Mouse (Mus musculus) adrenal gland, postnatal 25 days (tissue): ENCODE measurements at regions not wholly inside any gene's neighbourhood (a gene's known extent, or its start where the extent isn't known, plus 50 kb on each side); places are given as distances from the start of the nearest gene placed in this dataset.
A peak's percentile ranks its signal among the peaks of the same experiment; 100 is the strongest.

ENCODE experiments used
- DNase-seq: peaks from one replicate; pipeline ENCODE4 v3.0.0; 2021; ENCODE audit warnings: mixed read lengths

DNA sequence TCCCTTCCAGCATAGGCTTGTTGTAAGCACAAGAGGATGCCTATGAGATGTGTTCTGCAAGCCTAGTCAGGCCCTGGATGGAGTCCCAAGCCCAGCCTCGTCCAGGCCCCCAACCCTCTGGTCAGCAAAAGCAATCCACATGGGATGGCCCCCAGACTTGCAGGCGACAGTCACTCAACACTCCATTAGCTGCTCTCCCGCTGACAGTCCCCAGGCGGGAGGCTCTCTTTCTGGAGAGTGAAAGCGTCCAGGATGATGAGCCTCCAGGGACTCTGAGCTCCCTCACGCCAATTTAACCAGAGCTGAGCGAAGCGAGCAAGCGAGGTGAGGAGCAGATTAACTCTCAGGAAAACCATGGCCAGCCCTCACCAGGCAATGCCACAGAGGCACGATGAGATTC is 132.7 kb upstream of the 1600014C23Rik start:
- no peak for DNase-seq

DNA sequence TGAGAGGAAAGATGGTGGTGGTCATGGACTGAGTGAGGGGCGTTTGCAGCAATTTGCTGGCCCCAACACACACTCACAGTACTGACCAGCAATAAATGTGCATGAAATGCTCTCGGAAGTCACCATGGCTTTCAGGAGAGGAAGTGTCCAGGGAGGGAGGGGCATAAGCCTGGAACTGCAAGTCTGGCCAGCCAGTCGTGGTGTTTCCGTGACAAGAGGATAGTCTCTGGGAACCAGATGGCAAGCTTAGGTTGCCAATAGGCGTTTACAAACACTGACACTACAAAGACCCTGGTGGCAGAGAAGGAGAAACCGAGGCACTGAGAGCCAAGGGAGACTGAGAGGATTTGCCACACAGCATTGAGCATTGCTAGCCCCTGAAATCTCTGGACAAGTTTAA is 132.3 kb upstream of the 1600014C23Rik start:
- no peak for DNase-seq

DNA sequence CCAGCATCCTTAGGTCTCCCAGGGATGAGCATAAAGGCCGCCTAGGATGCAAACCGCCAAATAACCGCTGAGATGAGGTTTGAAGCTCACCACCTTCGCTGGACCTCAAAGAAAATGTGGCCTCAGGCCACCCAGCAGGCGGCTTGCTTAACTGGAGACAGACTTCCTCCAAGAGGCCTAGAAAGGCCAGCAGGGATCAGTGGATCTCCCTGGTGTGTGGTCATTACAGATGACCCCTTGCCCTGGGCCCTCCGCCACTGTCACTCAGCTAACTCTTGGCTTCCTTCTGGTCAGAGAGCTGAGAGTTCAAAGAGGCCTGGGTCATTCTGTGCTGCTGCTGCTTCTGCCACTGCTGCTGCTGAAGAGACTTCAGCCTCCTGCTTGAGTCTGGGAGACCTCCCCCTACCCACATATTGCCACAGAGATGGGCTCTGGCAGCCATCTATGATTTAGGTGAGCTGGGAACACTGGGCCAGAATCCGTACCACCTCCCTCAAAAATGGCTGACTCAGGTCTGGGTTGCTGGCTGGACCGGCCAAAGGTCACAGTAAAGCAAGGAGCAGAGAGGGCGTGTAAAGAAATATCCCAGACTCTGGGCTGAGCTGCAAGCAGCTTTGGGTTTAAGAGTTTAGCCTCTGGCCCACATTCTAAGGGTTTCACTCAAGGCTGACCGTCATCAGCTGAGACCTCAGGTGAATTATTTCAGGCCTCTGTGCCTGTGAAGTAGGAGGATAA is 130.0 kb upstream of the 1600014C23Rik start:
- DNase-seq = no peak

DNA sequence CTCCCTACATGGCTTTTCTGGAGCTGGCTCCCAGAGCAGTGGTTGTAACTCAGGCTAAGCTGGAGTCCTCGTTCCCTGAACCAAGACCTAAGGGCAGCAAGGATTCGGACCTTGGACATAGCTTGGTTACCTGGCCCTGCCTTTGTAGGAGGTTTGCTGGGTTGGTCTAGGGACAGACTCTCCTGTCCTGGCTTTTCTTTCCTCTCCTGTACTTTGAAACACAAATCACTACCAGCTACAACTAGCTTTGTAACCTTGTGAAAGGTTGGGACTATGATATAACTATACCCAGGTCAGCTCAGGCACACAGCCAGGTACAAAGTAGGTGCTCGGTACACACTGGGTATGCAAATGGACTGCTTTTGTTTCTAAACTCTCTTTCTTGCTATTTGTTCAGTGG is 129.4 kb upstream of the 1600014C23Rik start:
- no peak for DNase-seq

DNA sequence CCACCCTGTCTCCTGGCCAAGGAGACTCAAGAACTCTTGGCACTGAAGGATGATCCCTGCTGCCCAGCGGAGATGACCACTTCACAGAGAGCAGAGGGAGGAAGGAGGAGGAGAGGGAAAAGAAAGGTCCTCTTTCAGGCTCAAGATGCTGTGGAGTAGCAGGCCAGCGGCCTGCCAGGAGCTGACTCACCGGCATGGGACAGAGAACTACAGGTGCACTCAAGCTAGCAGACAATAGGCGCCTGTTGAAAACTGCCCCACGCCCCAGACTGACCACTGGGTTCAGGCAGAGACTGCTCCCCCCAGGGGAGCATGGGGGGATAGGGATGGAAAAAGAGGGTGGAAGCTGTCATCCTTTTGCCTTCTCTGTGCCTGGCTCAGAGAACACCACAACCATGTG is 125.8 kb upstream of the 1600014C23Rik start:
- DNase-seq = no peak

DNA sequence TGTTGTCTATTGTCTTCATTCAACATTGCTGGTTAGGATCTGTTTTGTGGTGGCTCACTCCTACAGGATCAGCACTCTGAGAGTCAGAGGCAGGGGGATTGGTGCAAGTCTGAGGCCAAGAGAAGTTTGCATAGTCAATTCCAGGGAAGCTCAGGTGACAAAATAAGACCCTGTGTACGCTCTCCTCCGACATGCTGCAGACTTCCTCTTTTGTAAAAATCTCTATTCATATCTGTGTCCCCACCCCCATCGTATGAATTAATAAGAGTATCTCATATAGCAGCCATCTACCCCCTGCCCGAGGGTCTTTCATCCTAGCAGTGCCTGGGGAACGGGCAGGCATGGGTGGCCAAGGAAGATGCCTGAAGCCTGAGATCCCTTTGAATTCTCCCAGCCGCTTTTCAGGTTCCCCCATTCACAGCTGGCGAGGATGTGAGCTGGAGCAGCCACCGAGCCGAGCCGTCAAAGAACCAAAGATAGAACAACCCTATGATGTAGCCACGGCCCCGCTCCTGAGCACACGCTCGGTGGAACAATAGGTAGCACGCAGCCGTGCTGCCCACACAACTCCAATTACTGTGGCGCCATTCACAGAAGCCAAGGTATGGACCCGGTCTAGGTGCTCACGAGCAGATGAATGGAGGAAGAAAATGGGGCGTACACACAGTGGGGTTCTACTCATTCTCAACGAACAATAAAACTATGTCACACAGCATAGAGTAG is 120.4 kb upstream of the 1600014C23Rik start:
- DNase-seq = no peak

DNA sequence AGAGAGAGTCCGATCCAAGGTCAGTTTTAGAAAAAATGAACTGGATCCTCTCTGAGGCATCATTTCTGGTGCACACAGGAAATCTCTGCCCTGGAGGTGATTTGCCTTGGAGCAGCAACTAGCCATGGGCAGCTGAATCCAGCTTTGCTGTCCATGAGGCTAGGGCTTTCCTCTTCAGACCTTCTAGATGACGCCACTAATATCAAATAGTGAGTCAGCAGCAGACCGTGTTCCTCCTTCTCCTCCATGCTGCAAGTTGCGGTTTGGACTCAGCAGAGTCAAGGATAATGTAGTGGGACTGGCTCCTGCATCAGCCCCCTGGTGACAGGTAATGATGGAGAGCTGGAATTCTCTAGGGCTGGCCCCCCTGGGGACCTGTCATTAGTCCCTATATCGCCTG is 118.8 kb upstream of the 1600014C23Rik start:
- no peak for DNase-seq

DNA sequence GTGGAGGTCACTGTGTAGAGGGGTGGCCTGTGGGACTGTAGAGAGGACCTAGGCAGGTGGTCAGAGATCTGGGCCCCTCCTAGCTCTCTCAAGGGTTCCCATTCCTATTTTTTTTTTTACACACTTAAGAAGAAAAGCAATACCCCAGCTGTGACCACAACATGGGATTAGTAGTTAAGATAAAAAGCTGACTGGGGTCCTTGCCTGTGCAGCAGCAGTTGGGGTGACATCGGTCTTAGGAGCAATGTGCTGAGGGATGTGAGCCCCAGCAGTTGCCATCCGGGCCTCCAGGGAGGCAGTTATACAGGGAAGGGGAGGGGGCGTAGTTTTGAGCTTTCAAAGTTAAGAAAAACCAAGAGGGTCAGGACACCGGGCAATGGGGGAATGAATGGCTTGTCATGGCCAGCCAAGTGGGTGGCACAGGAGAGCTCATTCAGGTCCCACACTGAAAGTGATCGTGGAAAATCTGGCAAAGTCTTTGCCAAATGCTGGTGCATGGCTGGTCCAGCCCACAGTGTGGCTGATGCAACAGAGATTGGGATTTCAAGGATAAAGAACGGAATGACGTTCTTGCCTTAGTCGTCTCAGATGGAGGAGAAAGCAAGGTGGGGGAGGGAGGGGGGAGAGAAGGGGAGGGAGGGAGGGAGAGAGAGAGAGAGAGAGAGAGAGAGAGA is 118.2 kb upstream of the 1600014C23Rik start:
- DNase-seq = no peak

DNA sequence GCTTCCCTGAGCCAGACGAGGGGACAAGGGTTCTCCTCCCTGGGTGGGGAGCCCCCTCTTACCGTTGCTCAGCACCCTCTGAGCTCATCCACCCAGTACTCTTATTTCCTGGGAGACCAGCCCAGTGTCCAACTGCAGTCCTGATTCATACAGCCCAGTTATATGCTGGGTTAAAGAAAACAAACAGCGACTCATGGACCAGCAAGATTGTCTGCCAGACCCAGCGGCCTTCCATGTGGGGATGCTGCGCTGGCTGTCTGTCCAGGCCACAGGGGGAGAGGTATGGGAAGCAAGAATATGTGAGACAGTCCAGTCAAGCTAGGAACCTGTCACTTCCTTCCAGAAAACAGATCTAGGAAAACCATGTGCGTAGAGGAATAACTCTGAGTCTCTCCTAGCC is 117.3 kb upstream of the 1600014C23Rik start:
- no peak for DNase-seq

DNA sequence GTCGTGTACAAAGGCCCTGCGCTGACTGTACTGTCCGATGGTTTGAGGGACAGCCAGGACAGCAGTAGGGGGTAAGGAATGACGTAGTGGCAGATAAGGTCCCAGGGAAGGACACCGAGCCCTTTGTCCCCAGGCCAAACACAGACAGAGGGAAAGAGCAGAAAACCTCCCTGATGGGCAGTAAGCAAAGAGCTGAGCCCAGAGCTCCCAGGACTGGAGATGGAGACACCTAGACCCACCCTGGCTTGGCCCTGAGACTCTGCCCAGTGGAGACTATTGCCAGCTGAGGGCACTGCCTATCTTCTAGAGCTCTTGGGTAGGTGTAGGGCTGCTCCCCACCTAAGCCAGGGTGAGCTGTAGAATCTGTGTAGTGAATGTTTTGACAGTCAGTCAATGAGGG is 116.5 kb upstream of the 1600014C23Rik start:
- no peak for DNase-seq

DNA sequence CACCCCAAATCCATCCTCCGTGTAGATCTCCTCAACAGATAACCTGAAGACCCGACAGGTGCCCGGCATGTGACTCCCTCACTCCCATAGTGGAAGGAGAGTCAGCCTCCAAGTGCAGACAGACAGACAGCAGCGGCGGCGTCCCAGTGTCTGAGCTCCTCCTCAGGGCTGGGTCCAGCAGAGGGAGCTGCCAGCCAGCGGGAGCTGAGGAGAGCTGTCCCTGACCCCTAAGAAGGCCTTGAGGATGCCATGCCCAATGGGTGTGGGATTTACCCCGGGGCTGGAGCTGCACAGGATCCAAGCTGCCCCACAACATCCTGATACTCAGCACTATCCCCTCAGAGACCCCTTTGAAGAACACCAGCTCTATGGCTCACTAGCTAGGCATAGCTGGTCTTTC is 115.0 kb upstream of the 1600014C23Rik start:
- DNase-seq = peak; percentile 79

DNA sequence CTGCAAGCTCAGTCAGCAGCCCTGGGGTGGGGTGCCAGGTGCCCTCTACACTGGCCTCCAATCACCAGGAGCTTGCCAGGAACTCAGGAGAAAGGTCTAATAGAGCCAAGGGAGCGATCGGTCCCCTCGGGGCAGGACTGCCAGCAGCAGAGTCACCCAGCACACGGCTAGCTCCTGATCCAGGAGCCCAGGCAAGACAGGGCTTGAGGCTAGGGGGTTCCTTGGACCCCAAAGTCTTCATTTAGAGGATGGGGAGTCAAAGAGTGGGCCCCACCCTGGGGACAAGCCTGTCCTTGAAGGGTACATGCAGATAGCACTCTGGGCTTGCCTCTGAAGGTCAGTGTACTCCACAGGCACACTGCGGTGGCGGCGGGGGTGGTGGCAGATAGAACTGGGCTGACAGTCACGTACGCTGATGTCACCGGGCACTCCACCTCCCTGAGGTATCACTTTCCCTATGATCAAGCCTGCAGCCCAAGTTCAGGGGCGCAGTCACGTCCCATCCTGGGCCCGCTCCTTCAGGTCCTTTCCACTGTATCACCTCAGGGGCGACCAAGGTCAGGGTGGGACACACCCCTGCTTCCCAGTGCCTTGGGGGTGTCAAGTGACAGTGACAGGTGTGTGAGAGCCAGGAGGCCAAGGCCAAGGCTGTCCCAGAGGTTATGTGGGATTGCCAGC is 114.2 kb upstream of the 1600014C23Rik start:
- peak; percentile 59 for DNase-seq

DNA sequence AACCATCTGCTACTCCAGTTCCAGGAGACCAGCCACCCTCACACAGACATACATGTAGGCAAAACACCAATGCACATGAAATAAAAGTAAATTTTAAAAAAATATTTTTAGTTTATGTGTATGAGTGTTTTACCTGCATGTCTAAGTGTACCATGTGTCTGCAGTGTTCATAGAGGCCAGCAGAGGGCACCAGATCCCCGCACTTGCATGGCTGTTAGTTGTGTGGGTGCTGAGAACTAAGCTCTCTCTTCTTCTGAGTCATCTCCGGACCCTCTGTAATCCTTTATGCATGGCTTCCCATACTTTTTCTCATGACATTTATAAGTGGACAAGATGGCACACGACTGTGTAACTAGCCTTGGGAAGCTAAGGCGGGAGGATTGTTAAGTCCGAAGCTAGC is 112.2 kb upstream of the 1600014C23Rik start:
- no peak for DNase-seq

DNA sequence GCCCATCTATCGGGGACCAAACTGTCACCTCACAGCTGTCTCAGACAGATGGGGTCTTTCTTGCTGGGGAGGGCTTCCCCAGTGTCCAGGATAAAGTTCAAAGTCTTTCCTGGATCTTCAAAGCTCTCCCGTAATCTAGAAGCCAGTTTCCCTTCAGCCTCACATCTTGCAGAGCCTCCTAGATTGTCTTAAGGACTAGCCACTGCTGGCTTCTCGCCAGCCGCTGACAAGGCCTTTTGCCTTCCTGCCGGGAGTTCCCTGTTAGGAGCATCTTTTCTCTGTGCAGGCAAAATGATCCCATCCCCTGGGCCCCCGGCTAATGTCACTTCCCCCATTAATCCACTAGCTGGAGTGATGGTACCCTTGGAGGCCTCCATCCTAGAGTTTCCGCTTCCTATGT is 103.1 kb upstream of the 1600014C23Rik start:
- no peak for DNase-seq

DNA sequence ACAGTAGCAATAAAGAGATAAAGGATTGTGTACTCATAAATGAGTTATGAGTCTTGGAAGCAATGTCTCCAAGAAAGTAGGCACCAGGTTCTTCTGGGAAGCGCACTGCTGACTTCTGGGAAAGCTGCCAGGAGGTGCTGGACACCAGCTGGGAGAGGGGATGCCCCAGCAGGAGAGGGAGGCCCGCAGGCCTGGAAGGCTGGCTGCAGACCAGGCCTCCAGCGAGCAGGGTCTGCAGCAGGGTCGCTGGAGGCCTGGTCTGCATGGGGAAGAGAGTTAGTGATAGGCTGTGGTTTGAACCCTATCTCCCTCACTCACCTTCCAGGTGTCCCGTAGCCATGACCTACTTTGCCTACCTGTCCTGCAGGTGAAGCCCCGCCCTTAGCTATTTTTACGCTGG is 102.6 kb upstream of the 1600014C23Rik start:
- DNase-seq = no peak

DNA sequence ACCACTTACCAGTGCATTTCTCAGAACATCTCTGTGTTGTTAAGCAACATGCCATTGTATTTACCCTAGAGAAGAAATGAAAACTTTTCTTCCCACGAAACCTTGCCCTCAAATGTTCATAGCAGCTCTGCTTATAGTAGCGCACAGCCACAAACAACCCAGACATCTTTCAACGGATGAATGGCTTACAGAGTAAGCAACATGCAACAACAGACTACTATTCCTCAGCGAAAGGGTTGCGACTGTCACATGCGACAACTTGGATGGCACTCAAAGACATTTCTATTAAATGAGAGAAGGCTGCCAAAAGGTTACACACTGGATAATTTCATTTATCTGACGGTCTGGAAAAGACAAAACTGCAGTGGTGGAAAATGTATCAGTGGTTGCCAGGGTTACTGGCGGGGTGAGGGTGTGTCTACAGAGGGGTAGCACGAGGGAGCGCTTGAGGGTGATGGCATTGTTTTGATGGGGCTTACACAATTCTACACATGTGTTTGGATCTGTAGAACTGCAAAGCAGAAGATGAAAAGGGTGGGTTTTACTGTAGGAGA is 101.0 kb upstream of the 1600014C23Rik start:
- no peak for DNase-seq

DNA sequence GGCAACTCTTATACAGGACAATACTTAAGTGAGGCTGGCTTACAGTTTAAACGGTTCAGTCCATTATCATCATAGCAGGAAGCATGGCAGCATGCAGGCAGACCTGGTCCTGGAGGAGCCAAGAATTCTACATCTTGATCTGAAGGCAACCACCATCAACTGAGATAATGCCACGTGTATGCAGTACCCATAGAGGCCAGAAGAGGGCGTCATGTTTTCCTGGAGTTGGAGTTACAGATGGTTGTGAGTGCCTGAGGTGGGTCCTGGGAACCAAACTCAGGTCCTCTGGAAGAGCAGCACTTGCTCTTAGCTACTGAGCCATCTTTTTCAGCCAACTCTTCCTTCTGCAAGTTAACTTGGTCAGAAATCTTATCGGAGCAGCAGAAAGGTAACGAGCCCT is 96.7 kb upstream of the 1600014C23Rik start:
- no peak for DNase-seq

DNA sequence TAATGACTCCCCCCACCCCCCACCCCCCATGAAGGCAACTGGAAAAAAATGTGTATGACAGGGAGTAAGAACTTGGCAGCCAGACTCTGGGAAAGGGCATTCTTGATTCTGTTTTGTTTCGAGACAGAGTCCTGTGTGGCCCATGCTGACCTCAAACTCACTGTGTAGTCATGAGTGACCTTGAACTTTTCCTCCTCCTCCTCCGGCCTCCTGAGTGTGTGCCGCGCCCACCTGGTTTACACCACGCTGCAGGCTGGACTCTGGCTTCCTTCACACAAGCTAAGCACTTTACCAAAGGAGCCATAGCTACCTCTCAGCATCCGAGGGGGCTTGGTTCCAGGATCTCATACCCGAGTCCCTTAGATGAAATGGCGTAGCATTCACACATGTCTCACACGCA is 95.9 kb upstream of the 1600014C23Rik start:
- no peak for DNase-seq

DNA sequence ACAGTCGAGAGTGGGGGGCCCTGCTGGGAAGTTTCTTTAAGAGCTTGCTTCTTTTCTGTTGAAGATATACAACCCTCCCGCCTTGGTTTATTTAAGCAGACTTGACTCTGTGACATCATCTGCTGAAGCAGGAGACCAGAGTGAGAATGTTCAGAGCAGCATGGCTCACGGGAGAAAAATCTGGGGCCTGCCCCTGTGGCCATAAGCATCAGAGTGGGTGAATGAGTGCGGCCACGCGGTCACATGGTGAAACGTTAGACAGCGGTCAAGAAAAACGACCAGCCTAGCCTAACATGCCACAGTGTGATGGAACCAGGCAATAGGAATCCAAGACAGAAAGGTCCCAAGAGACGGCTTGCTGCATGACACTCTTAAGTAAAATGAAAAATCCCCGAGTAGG is 95.2 kb upstream of the 1600014C23Rik start:
- no peak for DNase-seq

DNA sequence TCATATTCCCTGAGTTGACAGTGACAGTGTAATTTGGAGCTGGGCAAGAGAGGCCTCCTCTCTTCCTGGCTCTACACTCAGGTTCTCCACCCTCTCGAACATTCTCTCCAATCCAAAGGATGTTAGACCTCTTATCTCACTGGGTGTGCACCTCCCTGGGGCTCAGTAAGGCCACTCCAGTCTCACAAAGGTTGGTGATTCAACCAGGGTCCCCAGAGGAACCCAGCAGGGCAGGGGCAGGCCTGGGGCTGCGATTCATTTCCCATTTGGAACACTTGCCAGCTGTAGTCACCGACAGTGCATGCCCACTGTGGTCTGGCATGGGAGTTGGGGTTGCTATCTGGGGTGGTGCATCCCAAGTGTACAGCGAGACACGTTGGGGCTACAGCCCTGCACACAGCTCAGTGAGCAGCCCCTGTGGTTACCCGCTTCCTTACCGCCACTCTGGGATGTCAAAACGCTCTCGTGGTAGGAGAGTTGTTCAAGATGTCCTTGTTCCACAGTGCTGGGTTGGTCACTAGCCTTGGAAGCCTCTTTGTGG is 94.7 kb upstream of the 1600014C23Rik start:
- no peak for DNase-seq

DNA sequence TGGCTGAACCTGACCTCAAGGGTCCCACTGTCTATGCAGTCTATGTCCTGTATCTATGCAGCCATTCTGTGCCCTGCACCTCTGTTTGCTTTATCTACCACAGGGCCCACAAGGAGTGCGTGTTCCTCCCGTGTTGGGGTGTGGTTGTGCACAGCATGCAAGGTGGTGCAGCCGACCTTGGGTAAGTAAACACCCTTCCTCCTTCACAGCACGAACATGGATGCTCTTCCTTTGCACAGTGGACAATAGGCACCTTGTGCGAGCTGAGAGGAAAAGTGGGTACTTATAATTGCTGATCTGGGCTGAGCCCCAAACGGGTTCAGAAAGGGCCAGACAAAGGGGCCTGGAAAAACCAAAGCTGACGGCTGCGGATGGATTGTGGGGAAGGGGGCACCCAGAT is 91.3 kb upstream of the 1600014C23Rik start:
- DNase-seq = no peak

DNA sequence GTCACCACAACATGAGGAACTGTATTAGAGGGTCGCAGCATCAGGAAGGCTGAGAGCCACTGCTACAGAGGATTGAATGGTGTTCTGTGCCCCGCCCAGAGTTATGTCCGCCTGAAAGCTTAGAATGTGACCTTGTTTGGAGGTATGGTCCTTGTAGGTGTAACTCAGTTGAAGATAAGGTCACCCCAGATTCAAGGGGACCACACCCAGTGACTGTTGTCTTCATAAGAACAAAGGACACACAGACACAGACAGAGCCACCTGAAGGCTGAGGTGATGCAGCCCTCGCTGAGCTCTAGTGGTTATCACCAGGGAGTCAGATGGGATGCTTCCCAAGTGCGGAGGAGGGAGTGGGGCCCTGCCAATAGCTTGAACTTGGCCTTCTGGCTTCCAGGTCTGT is 89.9 kb upstream of the 1600014C23Rik start:
- DNase-seq = no peak
